Mouse (Mus musculus): Measurements from ENCODE around the gene Dlg2. TPM values are rescaled to one million over a fixed set of nuclear protein-coding genes. Genes with fewer than 3 reads are reported as not detected.
A peak's percentile ranks its signal among the peaks of the same experiment; 100 is the strongest.

The Dlg2 gene
- total RNA-seq, 2 experiments from 2014 or later, result 277 to 316 TPM

- peak; percentile 23 to 24 for DNase-seq (ENCODE audit: low spot score in 2 of 2)
- intact Hi-C loops (cut with DNase I), result no loop called here
Observed at GRCm38 (mm10) chr7:91412109-91412508, 935.6 kb downstream of the Dlg2 start.

- no peak for DNase-seq (ENCODE audit: low spot score in 2 of 2)
- intact Hi-C loops (cut with DNase I), result no loop called here
Observed at GRCm38 (mm10) chr7:91414150-91414549, 937.7 kb downstream of the Dlg2 start.

GRCm38 (mm10) chr7:91414749-91415148 lies 938.3 kb downstream of the Dlg2 start:
- DNase-seq (ENCODE audit: low spot score in 2 of 2), result peak in 1 of 2 experiments; percentile 47
- intact Hi-C loops (cut with DNase I), result loop anchor here (5.0 kb wide), 1 partner anchor 32 kb away; no protein-coding TSS in a partner anchor

- intact Hi-C loops (cut with DNase I), result no loop called here
- no peak for DNase-seq (ENCODE audit: low spot score in 2 of 2)
Observed at GRCm38 (mm10) chr7:91420215-91420614, 943.7 kb downstream of the Dlg2 start.

- no peak for DNase-seq (ENCODE audit: low spot score in 2 of 2)
- intact Hi-C loops (cut with DNase I), result no loop called here
Observed at GRCm38 (mm10) chr7:91423784-91424183, 947.3 kb downstream of the Dlg2 start.

- intact Hi-C loops (cut with DNase I), result loop anchor here (5.0 kb wide), 3 partner anchors 167 to 912 kb away; no protein-coding TSS in a partner anchor
- DNase-seq (ENCODE audit: low spot score in 2 of 2), result no peak
Observed at GRCm38 (mm10) chr7:91429712-91430275, 953.3 kb downstream of the Dlg2 start.

- peak in 1 of 2 experiments; percentile 60 for DNase-seq (ENCODE audit: low spot score in 2 of 2)
- intact Hi-C loops (cut with DNase I), result loop anchor here (5.0 kb wide), 3 partner anchors 169 to 914 kb away; no protein-coding TSS in a partner anchor
Observed at GRCm38 (mm10) chr7:91431594-91432240, 955.2 kb downstream of the Dlg2 start.

GRCm38 (mm10) chr7:91432563-91432962 lies 956.1 kb downstream of the Dlg2 start:
- intact Hi-C loops (cut with DNase I), result loop anchor here (5.0 kb wide), 3 partner anchors 170 to 915 kb away; no protein-coding TSS in a partner anchor
- DNase-seq (ENCODE audit: low spot score in 2 of 2), result no peak

GRCm38 (mm10) chr7:91434739-91435138 lies 958.3 kb downstream of the Dlg2 start:
- intact Hi-C loops (cut with DNase I), result loop anchor here (5.0 kb wide), 3 partner anchors 172 to 917 kb away; no protein-coding TSS in a partner anchor
- no peak for DNase-seq (ENCODE audit: low spot score in 2 of 2)

- DNase-seq (ENCODE audit: low spot score in 2 of 2), result peak in 1 of 2 experiments; percentile 56
- intact Hi-C loops (cut with DNase I), result no loop called here
Observed at GRCm38 (mm10) chr7:91440326-91440725, 963.9 kb downstream of the Dlg2 start.

- intact Hi-C loops (cut with DNase I), result no loop called here
Observed at GRCm38 (mm10) chr7:91442447-91443376, 966.2 kb downstream of the Dlg2 start.

GRCm38 (mm10) chr7:91443377-91443714 lies 966.9 kb downstream of the Dlg2 start:
- intact Hi-C loops (cut with DNase I), result no loop called here
- no peak for DNase-seq (ENCODE audit: low spot score in 2 of 2)

More at GRCm38 (mm10) chr7:91442447-91443376, 966.2 kb downstream of the Dlg2 start:
- peak; percentile 30 to 39 for DNase-seq (ENCODE audit: low spot score in 2 of 2)

GRCm38 (mm10) chr7:91443913-91444312 lies 967.4 kb downstream of the Dlg2 start:
- DNase-seq (ENCODE audit: low spot score in 2 of 2), result no peak
- intact Hi-C loops (cut with DNase I), result no loop called here

GRCm38 (mm10) chr7:91444728-91445127 lies 968.3 kb downstream of the Dlg2 start:
- no peak for DNase-seq (ENCODE audit: low spot score in 2 of 2)
- intact Hi-C loops (cut with DNase I), result no loop called here

- no peak for DNase-seq (ENCODE audit: low spot score in 2 of 2)
- intact Hi-C loops (cut with DNase I), result loop anchor here (5.0 to 10.0 kb wide), 3 partner anchors 128 to 636 kb away; no protein-coding TSS in a partner anchor
Observed at GRCm38 (mm10) chr7:91456796-91457195, 980.3 kb downstream of the Dlg2 start.

GRCm38 (mm10) chr7:91457207-91457606 lies 980.7 kb downstream of the Dlg2 start:
- intact Hi-C loops (cut with DNase I), result loop anchor here (5.0 to 10.0 kb wide), 3 partner anchors 128 to 635 kb away; no protein-coding TSS in a partner anchor
- peak; percentile 29 to 45 for DNase-seq (ENCODE audit: low spot score in 2 of 2)

GRCm38 (mm10) chr7:91461352-91461751 lies 984.9 kb downstream of the Dlg2 start:
- intact Hi-C loops (cut with DNase I), result no loop called here
- DNase-seq (ENCODE audit: low spot score in 2 of 2), result no peak

GRCm38 (mm10) chr7:91463256-91463655 lies 986.8 kb downstream of the Dlg2 start:
- intact Hi-C loops (cut with DNase I), result no loop called here

GRCm38 (mm10) chr7:91467061-91467460 lies 990.6 kb downstream of the Dlg2 start:
- intact Hi-C loops (cut with DNase I), result loop anchor here (1.0 kb wide), 1 partner anchor 82 kb away; no protein-coding TSS in a partner anchor
- DNase-seq (ENCODE audit: low spot score in 2 of 2), result no peak

More at GRCm38 (mm10) chr7:91463256-91463655, 986.8 kb downstream of the Dlg2 start:
- DNase-seq (ENCODE audit: low spot score in 2 of 2), result no peak

GRCm38 (mm10) chr7:91479145-91479544 lies 1002.7 kb downstream of the Dlg2 start:
- intact Hi-C loops (cut with DNase I), result no loop called here
- no peak for DNase-seq (ENCODE audit: low spot score in 2 of 2)

Data from left cerebral cortex, postnatal 36 days (tissue).